Mouse (Mus musculus): ENCODE measurements around the gene Fam210b. TPM values are rescaled to one million over a fixed set of nuclear protein-coding genes. Genes with fewer than 3 reads are reported as not detected.

Fam210b gene
- polyA plus RNA-seq, 1 experiment from 2014 or later: 24.2 TPM

- WGBS: 92% methylated on average over 9 of the region's 9 CpGs
- H3K4me3 ChIP-seq (ENCODE audit: low read depth, low read length): no peak overlapping the region
- H3K4me1 ChIP-seq (ENCODE audit: control insufficient read depth, insufficient read depth, low read length): no peaks in the 10 kb centered on the region
- H3K36me3 ChIP-seq (replicated peaks; ENCODE audit: control insufficient read depth, insufficient read depth, low read depth, low read length): no peaks in the 10 kb centered on the region
- no peak for DNase-seq (ENCODE audit: low spot score)
- H3K4me2 ChIP-seq (ENCODE audit: low read depth, low read length): no peak overlapping the region
- H3K9me3 ChIP-seq (replicated peaks; ENCODE audit: control insufficient read depth, low read length): no peaks in the 10 kb centered on the region
- no peaks in the 10 kb centered on the region for H3K27me3 ChIP-seq (ENCODE audit: control insufficient read depth, insufficient read depth, low read length)
- ATAC-seq (replicated peaks; ENCODE audit: insufficient number of reproducible peaks, low FRiP score, low TSS enrichment, low read depth): no peak
- H3K27ac ChIP-seq (replicated peaks; ENCODE audit: low read depth, low read length): no peak overlapping the region
- H3K9ac ChIP-seq (replicated peaks; ENCODE audit: low read length): no peak overlapping the region
Measured at GRCm38 (mm10) chr2:172311731-172312130, 33.6 kb upstream of the Fam210b start.

- ATAC-seq (replicated peaks; ENCODE audit: insufficient number of reproducible peaks, low FRiP score, low TSS enrichment, low read depth): no peak
- Histone ChIP-seq H3K36me3 (replicated peaks; ENCODE audit: control insufficient read depth, insufficient read depth, low read depth, low read length) (no peaks in the 10 kb centered on the region), H3K9me3 (replicated peaks; ENCODE audit: control insufficient read depth, low read length) (no peaks in the 10 kb centered on the region), H3K4me1 (ENCODE audit: control insufficient read depth, insufficient read depth, low read length) (no peaks in the 10 kb centered on the region), H3K9ac (replicated peaks; ENCODE audit: low read length) (no peak overlapping the region), H3K4me2 (ENCODE audit: low read depth, low read length) (no peak overlapping the region), H3K27me3 (ENCODE audit: control insufficient read depth, insufficient read depth, low read length) (no peaks in the 10 kb centered on the region), H3K4me3 (ENCODE audit: low read depth, low read length) (no peak overlapping the region), H3K27ac (replicated peaks; ENCODE audit: low read depth, low read length) (no peak overlapping the region)
- DNase-seq (ENCODE audit: low spot score): peak; percentile 92
- 20% methylated on average over 9 of the region's 9 CpGs for WGBS
Measured at GRCm38 (mm10) chr2:172320878-172321277, 24.5 kb upstream of the Fam210b start.

DNA sequence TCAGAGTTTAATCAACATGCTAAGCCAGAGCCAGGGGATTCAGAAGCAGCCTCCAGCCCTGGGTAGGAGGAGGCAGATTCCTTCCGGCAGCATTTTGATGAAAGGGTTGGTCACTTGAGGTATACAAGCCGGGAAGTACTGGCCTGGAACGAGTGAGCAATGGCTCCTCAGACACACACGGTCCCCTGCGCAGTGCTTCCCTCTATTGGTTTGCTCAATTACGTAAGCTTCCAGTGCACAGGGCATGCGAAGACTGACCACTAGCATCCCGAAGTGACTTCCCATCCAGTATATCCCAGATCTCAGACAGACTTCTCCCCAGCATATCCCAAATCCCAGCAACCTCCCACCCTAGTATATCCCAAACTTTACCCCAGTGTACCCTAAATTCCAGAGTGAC, 17.1 kb upstream of the Fam210b start:
- DNase-seq (ENCODE audit: low spot score) (no peak), ATAC-seq (replicated peaks; ENCODE audit: insufficient number of reproducible peaks, low FRiP score, low TSS enrichment, low read depth) (no peak)
- Histone ChIP-seq H3K4me3 (ENCODE audit: low read depth, low read length) (no peak overlapping the region), H3K4me2 (ENCODE audit: low read depth, low read length) (no peak overlapping the region), H3K9ac (replicated peaks; ENCODE audit: low read length) (no peak overlapping the region), H3K27me3 (ENCODE audit: control insufficient read depth, insufficient read depth, low read length) (no peaks in the 10 kb centered on the region; the same call in 1 of the 2 replicates), H3K9me3 (replicated peaks; ENCODE audit: control insufficient read depth, low read length) (no peaks in the 10 kb centered on the region), H3K4me1 (ENCODE audit: control insufficient read depth, insufficient read depth, low read length) (no peaks in the 10 kb centered on the region), H3K27ac (replicated peaks; ENCODE audit: low read depth, low read length) (no peak overlapping the region), H3K36me3 (replicated peaks; ENCODE audit: control insufficient read depth, insufficient read depth, low read depth, low read length) (no peaks in the 10 kb centered on the region)
- 41% methylated on average over 8 of the region's 8 CpGs for WGBS

DNA sequence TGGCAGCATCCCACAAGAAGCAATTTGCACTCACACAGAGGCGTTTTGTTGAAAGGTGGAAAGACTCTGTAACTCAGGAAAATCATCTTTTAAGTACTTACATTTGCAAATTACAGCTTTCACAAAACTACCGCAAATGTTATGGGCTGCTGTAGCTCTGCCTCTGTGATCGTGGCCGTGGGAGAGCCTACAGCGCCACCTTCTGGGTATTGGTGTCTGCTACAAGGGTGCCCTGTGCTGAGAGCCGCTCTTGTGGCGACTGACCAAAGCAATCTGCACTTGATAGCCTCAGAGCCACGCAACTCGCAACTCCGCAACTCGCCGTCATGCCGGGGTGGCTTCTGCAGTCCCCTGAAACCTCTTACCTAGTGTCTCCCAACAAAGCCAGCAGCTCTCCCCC, 16.2 kb upstream of the Fam210b start:
- Histone ChIP-seq H3K36me3 (replicated peaks; ENCODE audit: control insufficient read depth, insufficient read depth, low read depth, low read length) (no peaks in the 10 kb centered on the region), H3K4me1 (ENCODE audit: control insufficient read depth, insufficient read depth, low read length) (no peaks in the 10 kb centered on the region), H3K4me2 (ENCODE audit: low read depth, low read length) (no peak overlapping the region), H3K27me3 (ENCODE audit: control insufficient read depth, insufficient read depth, low read length) (no peaks in the 10 kb centered on the region; the same call in 1 of the 2 replicates), H3K4me3 (ENCODE audit: low read depth, low read length) (no peak overlapping the region), H3K9ac (replicated peaks; ENCODE audit: low read length) (no peak overlapping the region), H3K9me3 (replicated peaks; ENCODE audit: control insufficient read depth, low read length) (no peaks in the 10 kb centered on the region), H3K27ac (replicated peaks; ENCODE audit: low read depth, low read length) (no peak overlapping the region)
- DNase-seq (ENCODE audit: low spot score): peak; percentile 75
- ATAC-seq (replicated peaks; ENCODE audit: insufficient number of reproducible peaks, low FRiP score, low TSS enrichment, low read depth): no peak
- WGBS: 8% methylated on average over 13 of the region's 13 CpGs

GRCm38 (mm10) chr2:172338206-172338942, 7.0 kb upstream of the Fam210b start:
- Histone ChIP-seq H3K4me3 (ENCODE audit: low read depth, low read length) (no peak overlapping the region), H3K9me3 (replicated peaks; ENCODE audit: control insufficient read depth, low read length) (no peaks in the 10 kb centered on the region), H3K27me3 (ENCODE audit: control insufficient read depth, insufficient read depth, low read length) (no peaks in the 10 kb centered on the region), H3K9ac (replicated peaks; ENCODE audit: low read length) (no peak overlapping the region), H3K36me3 (replicated peaks; ENCODE audit: control insufficient read depth, insufficient read depth, low read depth, low read length) (no peaks in the 10 kb centered on the region), H3K4me1 (ENCODE audit: control insufficient read depth, insufficient read depth, low read length) (no peaks in the 10 kb centered on the region; the same call in 1 of the 2 replicates), H3K4me2 (ENCODE audit: low read depth, low read length) (no peak overlapping the region), H3K27ac (replicated peaks; ENCODE audit: low read depth, low read length) (no peak overlapping the region)
- peak; percentile 30 for DNase-seq (ENCODE audit: low spot score)
- WGBS: 61% methylated on average over 19 of the region's 19 CpGs
- no peak for ATAC-seq (replicated peaks; ENCODE audit: insufficient number of reproducible peaks, low FRiP score, low TSS enrichment, low read depth)

DNA sequence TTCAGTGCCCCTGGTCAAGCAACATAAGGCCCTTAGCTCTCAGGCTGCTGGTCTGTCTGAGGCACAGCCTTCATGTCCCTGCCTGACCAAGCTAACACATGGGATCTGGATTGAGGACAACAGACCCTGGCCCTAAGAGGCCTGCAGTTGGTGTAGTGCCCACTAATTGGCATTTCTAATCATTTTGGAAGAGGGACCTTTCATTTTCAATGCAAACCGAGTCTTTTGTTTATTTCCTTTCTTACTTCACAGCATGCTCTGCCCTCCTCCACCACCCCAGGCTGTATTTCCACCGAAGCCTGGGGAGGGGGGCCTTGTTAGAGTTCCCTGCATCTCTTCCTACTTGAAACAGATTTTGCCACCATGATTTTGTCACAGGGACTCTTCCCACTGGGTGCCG, 4.4 kb upstream of the Fam210b start:
- no peaks in the 10 kb centered on the region; the same call in 1 of the 2 replicates for H3K4me1 ChIP-seq (ENCODE audit: control insufficient read depth, insufficient read depth, low read length)
- no peak overlapping the region for H3K9ac ChIP-seq (replicated peaks; ENCODE audit: low read length)
- ATAC-seq (replicated peaks; ENCODE audit: insufficient number of reproducible peaks, low FRiP score, low TSS enrichment, low read depth): no peak
- no peak overlapping the region for H3K27ac ChIP-seq (replicated peaks; ENCODE audit: low read depth, low read length)
- no peak for DNase-seq (ENCODE audit: low spot score)
- H3K4me2 ChIP-seq (ENCODE audit: low read depth, low read length): no peak overlapping the region
- no peaks in the 10 kb centered on the region for H3K36me3 ChIP-seq (replicated peaks; ENCODE audit: control insufficient read depth, insufficient read depth, low read depth, low read length)
- no peaks in the 10 kb centered on the region for H3K27me3 ChIP-seq (ENCODE audit: control insufficient read depth, insufficient read depth, low read length)
- H3K9me3 ChIP-seq (replicated peaks; ENCODE audit: control insufficient read depth, low read length): no peaks in the 10 kb centered on the region
- 38% methylated on average over 3 of the region's 3 CpGs for WGBS
- H3K4me3 ChIP-seq (ENCODE audit: low read depth, low read length): no peak overlapping the region

DNA sequence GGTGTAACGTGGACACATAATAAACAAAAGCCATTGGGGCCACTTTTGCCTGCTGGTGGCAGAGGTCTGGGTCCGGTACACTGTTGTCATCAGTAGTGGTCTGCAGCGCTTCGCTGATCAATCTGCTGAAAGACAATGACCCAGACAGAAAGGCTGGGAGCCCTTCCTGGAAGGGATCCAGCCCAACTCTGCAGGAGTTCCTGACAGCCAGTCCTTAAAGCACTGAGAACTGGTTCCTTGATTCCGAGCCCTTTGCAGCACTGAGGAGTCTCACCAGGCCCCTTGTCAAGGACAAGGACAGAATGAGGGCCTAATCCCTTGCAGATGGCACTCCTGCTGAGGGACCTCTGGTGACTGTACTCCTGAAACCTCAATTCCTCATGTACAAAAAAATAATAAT, 3.8 kb upstream of the Fam210b start:
- H3K27me3 ChIP-seq (ENCODE audit: control insufficient read depth, insufficient read depth, low read length): no peaks in the 10 kb centered on the region
- WGBS: 37% methylated on average over 5 of the region's 5 CpGs
- H3K4me1 ChIP-seq (ENCODE audit: control insufficient read depth, insufficient read depth, low read length): no peaks in the 10 kb centered on the region; the same call in 1 of the 2 replicates
- ATAC-seq (replicated peaks; ENCODE audit: insufficient number of reproducible peaks, low FRiP score, low TSS enrichment, low read depth): no peak
- H3K4me2 ChIP-seq (ENCODE audit: low read depth, low read length): no peak overlapping the region
- H3K36me3 ChIP-seq (replicated peaks; ENCODE audit: control insufficient read depth, insufficient read depth, low read depth, low read length): no peaks in the 10 kb centered on the region
- no peak overlapping the region for H3K9ac ChIP-seq (replicated peaks; ENCODE audit: low read length)
- H3K9me3 ChIP-seq (replicated peaks; ENCODE audit: control insufficient read depth, low read length): no peaks in the 10 kb centered on the region
- DNase-seq (ENCODE audit: low spot score): no peak
- no peak overlapping the region for H3K27ac ChIP-seq (replicated peaks; ENCODE audit: low read depth, low read length)
- no peak overlapping the region for H3K4me3 ChIP-seq (ENCODE audit: low read depth, low read length)

GRCm38 (mm10) chr2:172343751-172344150, 1.6 kb upstream of the Fam210b start:
- WGBS: 94% methylated on average over 7 of the region's 7 CpGs
- Histone ChIP-seq H3K4me3 (ENCODE audit: low read depth, low read length) (no peak overlapping the region), H3K4me2 (ENCODE audit: low read depth, low read length) (no peak overlapping the region), H3K9ac (replicated peaks; ENCODE audit: low read length) (no peak overlapping the region), H3K27me3 (ENCODE audit: control insufficient read depth, insufficient read depth, low read length) (no peaks in the 10 kb centered on the region), H3K4me1 (ENCODE audit: control insufficient read depth, insufficient read depth, low read length) (no peaks in the 10 kb centered on the region; the same call in 1 of the 2 replicates), H3K9me3 (replicated peaks; ENCODE audit: control insufficient read depth, low read length) (no peaks in the 10 kb centered on the region), H3K27ac (replicated peaks; ENCODE audit: low read depth, low read length) (no peak overlapping the region), H3K36me3 (replicated peaks; ENCODE audit: control insufficient read depth, insufficient read depth, low read depth, low read length) (no peaks in the 10 kb centered on the region)
- DNase-seq (ENCODE audit: low spot score) (no peak), ATAC-seq (replicated peaks; ENCODE audit: insufficient number of reproducible peaks, low FRiP score, low TSS enrichment, low read depth) (no peak)
